Mouse (Mus musculus) induced T-regulatory cell, adult 2 months (primary cell): ENCODE measurements around the gene Met.

ENCODE experiments used
- DNase-seq: peaks from one replicate; pipeline ENCODE4 v3.0.0-alpha.2; 2012; ENCODE audit warnings: low read depth

Gene Met

GRCm38 (mm10) chr6:17611352-17612010 lies 147.9 kb downstream of the Met start:
- DNase-seq = no peak

GRCm38 (mm10) chr6:17612652-17613051 lies 149.1 kb downstream of the Met start:
- DNase-seq = no peak

GRCm38 (mm10) chr6:17620823-17621222 lies 157.2 kb downstream of the Met start:
- no peak for DNase-seq

- no peak for DNase-seq
Observed at GRCm38 (mm10) chr6:17621436-17621835, 157.8 kb downstream of the Met start.
